Mouse (Mus musculus): Measurements from ENCODE around the gene Dnal1.

The Dnal1 gene

GRCm38 (mm10) chr12:84129931-84130330 lies 15.8 kb downstream of the Dnal1 start:
- no peak for DNase-seq

GRCm38 (mm10) chr12:84132265-84132664 lies 18.1 kb downstream of the Dnal1 start:
- no peak for DNase-seq

GRCm38 (mm10) chr12:84137131-84137530 lies 23.0 kb downstream of the Dnal1 start:
- no peak for DNase-seq

GRCm38 (mm10) chr12:84140135-84140534 lies 26.0 kb downstream of the Dnal1 start:
- DNase-seq = no peak

- no peak for DNase-seq
Observed at GRCm38 (mm10) chr12:84141271-84141670, 27.1 kb downstream of the Dnal1 start.

- DNase-seq = no peak
Observed at GRCm38 (mm10) chr12:84142281-84143050, 28.3 kb downstream of the Dnal1 start.

- DNase-seq = peak; percentile 65
Observed at GRCm38 (mm10) chr12:84147954-84148621, 33.9 kb downstream of the Dnal1 start, which contains the start of gene Pnma1. Pnma1 (minus strand) TSS chr12:84148489.

- no peak for DNase-seq
Observed at GRCm38 (mm10) chr12:84148622-84149012, 34.5 kb downstream of the Dnal1 start.

- peak; percentile 23 for DNase-seq
Observed at GRCm38 (mm10) chr12:84149971-84150370, 35.8 kb downstream of the Dnal1 start.

- peak; percentile 46 for DNase-seq
Observed at GRCm38 (mm10) chr12:84150976-84151375, 36.8 kb downstream of the Dnal1 start.

- DNase-seq = peak; percentile 11
Observed at GRCm38 (mm10) chr12:84151911-84152310, 37.7 kb downstream of the Dnal1 start.

GRCm38 (mm10) chr12:84152352-84153190 lies 38.4 kb downstream of the Dnal1 start:
- DNase-seq = peak; percentile 54

- peak; percentile 44 for DNase-seq
Observed at GRCm38 (mm10) chr12:84153414-84153813, 39.2 kb downstream of the Dnal1 start.

GRCm38 (mm10) chr12:84154786-84155522 lies 40.8 kb downstream of the Dnal1 start:
- DNase-seq = peak; percentile 98

- DNase-seq = peak; percentile 75
Observed at GRCm38 (mm10) chr12:84155523-84155871, 41.3 kb downstream of the Dnal1 start.

- peak; percentile 27 for DNase-seq
Observed at GRCm38 (mm10) chr12:84156210-84156609, 42.0 kb downstream of the Dnal1 start.

- DNase-seq = peak; percentile 19
Observed at GRCm38 (mm10) chr12:84158156-84158555, 44.0 kb downstream of the Dnal1 start.

- DNase-seq = no peak
Observed at GRCm38 (mm10) chr12:84160491-84160890, 46.3 kb downstream of the Dnal1 start.

- DNase-seq = no peak
Observed at GRCm38 (mm10) chr12:84161116-84161515, 47.0 kb downstream of the Dnal1 start.

- DNase-seq = no peak
Observed at GRCm38 (mm10) chr12:84161616-84162433, 47.7 kb downstream of the Dnal1 start.

GRCm38 (mm10) chr12:84163133-84163532 lies 49.0 kb downstream of the Dnal1 start:
- DNase-seq = no peak
